Mouse (Mus musculus) brain, embryonic 14.5 days (tissue): ENCODE data around the gene Creb3l2.

Source experiments
- CTCF ChIP-seq: fragments of 200-500 bp; IDR thresholded peaks from 2 replicates; pipeline ENCODE4 v1.5.1; 2012; ENCODE audit warnings: inconsistent platforms, mild to moderate bottlenecking, moderate library complexity, borderline replicate concordance; ENCODE audit not compliant: insufficient read depth, insufficient read length; ENCODE audit errors: extremely low read depth
- POLR2A ChIP-seq: fragments of 200-500 bp; IDR thresholded peaks from 2 replicates; pipeline ENCODE4 v1.6.1; 2012; ENCODE audit warnings: mild to moderate bottlenecking, inconsistent platforms, borderline replicate concordance; ENCODE audit not compliant: poor library complexity, insufficient read depth, insufficient read length, severe bottlenecking; ENCODE audit errors: extremely low read depth

DNA sequence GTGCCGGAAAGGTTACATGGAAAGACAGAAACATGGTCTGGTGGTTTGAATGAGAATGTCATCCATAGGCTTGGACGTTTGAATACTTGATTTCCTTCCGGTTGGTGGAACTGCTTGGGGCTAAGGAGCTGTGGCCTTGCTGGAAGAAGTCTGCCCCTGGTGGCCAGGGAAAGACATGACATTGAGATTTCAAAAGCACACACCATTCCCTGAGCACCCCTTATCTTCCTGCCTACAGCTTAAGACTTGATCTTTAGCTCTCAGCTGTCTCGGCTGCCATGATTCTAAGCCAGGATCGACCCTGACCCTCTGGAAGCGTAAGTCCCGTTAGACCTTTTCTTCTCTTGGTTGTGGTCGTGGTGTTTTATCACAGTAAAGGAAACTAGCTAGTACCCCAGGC lies 77.6 kb downstream of the Creb3l2 start:
- TF ChIP-seq POLR2A: no peak
- TF ChIP-seq CTCF: peak; percentile 46; the same call in 1 of the 2 replicates
